11 mouse cellular contexts compared by ENCODE assay signal in the genomic region with DNA sequence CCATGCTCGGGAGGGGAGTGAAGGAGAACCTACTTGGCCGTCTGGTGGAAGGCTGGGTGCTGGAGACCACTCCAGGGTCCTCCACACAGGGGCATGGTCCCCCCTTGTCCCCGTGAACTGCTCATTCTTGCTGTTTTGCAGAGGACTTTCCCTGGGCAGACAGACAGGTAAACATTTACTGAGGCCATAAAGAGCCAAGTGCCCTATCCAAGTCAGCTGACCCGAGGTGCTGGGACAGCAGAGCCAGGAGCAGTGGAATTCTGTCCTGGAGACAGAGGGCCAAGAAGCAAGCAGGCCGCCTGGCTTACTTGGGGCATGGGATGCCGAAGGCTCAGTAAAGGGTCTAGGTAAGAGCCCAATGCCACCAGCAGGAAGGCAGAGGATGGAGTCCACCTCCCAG. TPM values are rescaled to one million over a fixed set of nuclear protein-coding genes. Genes with fewer than 3 reads are reported as not detected.
DNase-seq lines count a peak whose midpoint lies in the region; ATAC-seq and TF ChIP-seq lines count a peak whose summit lies in the region.
"Had no signal": no experiment of that assay in that cellular context is flagged by ENCODE, and none has a peak within 500 bp of the region (broad histone marks: within the 10 kb centered on the region; RNA-seq: fewer than 3 reads in every experiment).

No protein-coding gene starts in this region.

- no peak overlapping the region for H3K4me2 ChIP-seq in intestine, embryonic 15.5 days (replicated peaks)
- no peak overlapping the region for H3K4me2 ChIP-seq in intestine, postnatal 0 days (replicated peaks; ENCODE audit: low read depth)
- H3K4me2 ChIP-seq in heart, embryonic 15.5 days = no peak overlapping the region
- H3K4me2 ChIP-seq in kidney, embryonic 14.5 days (replicated peaks; ENCODE audit: low read depth, low read length) = no peak overlapping the region
- no peak overlapping the region for H3K4me2 ChIP-seq in lung, postnatal 0 days (replicated peaks; ENCODE audit: low read depth, low read length)
- H3K4me2 ChIP-seq: midbrain, embryonic 12.5 days; neural tube, embryonic 12.5 days had no signal

- H3K36me3 ChIP-seq in intestine, embryonic 15.5 days = no peaks in the 10 kb centered on the region
- H3K36me3 ChIP-seq in intestine, postnatal 0 days (ENCODE audit: control insufficient read depth, insufficient read depth) = no peaks in the 10 kb centered on the region
- no peaks in the 10 kb centered on the region for H3K36me3 ChIP-seq in heart, embryonic 15.5 days
- no peaks in the 10 kb centered on the region for H3K36me3 ChIP-seq in kidney, embryonic 14.5 days (ENCODE audit: control insufficient read depth, insufficient read depth, low read length)
- H3K36me3 ChIP-seq in lung, postnatal 0 days (ENCODE audit: insufficient read depth, low read length) = no peaks in the 10 kb centered on the region
- H3K36me3 ChIP-seq: midbrain, embryonic 12.5 days; neural tube, embryonic 12.5 days had no signal

- no peak for DNase-seq in lung, postnatal 0 days (ENCODE audit: low spot score)
- DNase-seq in right cerebral cortex, postnatal 36 days (ENCODE audit: low spot score in 2 of 2) = no peak
- DNase-seq in embryo, embryonic 10.5 days (ENCODE audit: low spot score) = no peak
- DNase-seq: cerebellum, postnatal 10 days; forebrain, postnatal 0 days had no signal

- no peak overlapping the region for H3K9ac ChIP-seq in intestine, embryonic 15.5 days
- no peak overlapping the region for H3K9ac ChIP-seq in intestine, postnatal 0 days (ENCODE audit: low read depth, low read length)
- H3K9ac ChIP-seq in heart, embryonic 15.5 days = no peak overlapping the region
- H3K9ac ChIP-seq in kidney, embryonic 14.5 days (ENCODE audit: low read depth, low read length) = no peak overlapping the region
- no peak overlapping the region for H3K9ac ChIP-seq in lung, postnatal 0 days (replicated peaks; ENCODE audit: low read depth)
- H3K9ac ChIP-seq: forebrain, postnatal 0 days; midbrain, embryonic 12.5 days; neural tube, embryonic 12.5 days had no signal

- no peak for TF ChIP-seq EP300 in lung, postnatal 0 days (IDR thresholded peaks at IDR 0.05)

- H3K9me3 ChIP-seq in intestine, embryonic 15.5 days = no peaks in the 10 kb centered on the region
- H3K9me3 ChIP-seq in intestine, postnatal 0 days (ENCODE audit: control insufficient read depth) = no peaks in the 10 kb centered on the region
- no peaks in the 10 kb centered on the region for H3K9me3 ChIP-seq in heart, embryonic 15.5 days (replicated peaks)
- H3K9me3 ChIP-seq in kidney, embryonic 14.5 days (ENCODE audit: control insufficient read depth, low read length) = no peaks in the 10 kb centered on the region
- no peaks in the 10 kb centered on the region for H3K9me3 ChIP-seq in lung, postnatal 0 days (ENCODE audit: low read length)
- H3K9me3 ChIP-seq: midbrain, embryonic 12.5 days; neural tube, embryonic 12.5 days had no signal

- peaks cover 25% of the 10 kb centered on the region for H3K27me3 ChIP-seq in intestine, embryonic 15.5 days (replicated peaks)
- H3K27me3 ChIP-seq in intestine, postnatal 0 days (replicated peaks; ENCODE audit: control insufficient read depth, insufficient read depth, low read length) = peaks cover 19% of the 10 kb centered on the region; the same call in 1 of the 2 replicates
- H3K27me3 ChIP-seq in heart, embryonic 15.5 days = no peaks in the 10 kb centered on the region
- peaks cover 25% of the 10 kb centered on the region for H3K27me3 ChIP-seq in kidney, embryonic 14.5 days (ENCODE audit: control insufficient read depth, insufficient read depth, low read length)
- H3K27me3 ChIP-seq in lung, postnatal 0 days (replicated peaks; ENCODE audit: insufficient read depth, low read length) = 0 out of 2 replicates have a peak, but pooled peaks cover 4% of the 10 kb centered on the region

- ATAC-seq in intestine, embryonic 15.5 days = no peak
- ATAC-seq in intestine, postnatal 0 days = no peak
- ATAC-seq in heart, embryonic 15.5 days (replicated peaks; ENCODE audit: insufficient number of reproducible peaks, insufficient read depth, low FRiP score, low read depth) = no peak
- no peak for ATAC-seq in kidney, embryonic 14.5 days (ENCODE audit: low FRiP score, low TSS enrichment)
- no peak for ATAC-seq in lung, postnatal 0 days
- ATAC-seq: forebrain, postnatal 0 days had no signal

- WGBS in intestine, embryonic 15.5 days = 49% methylated on average over 6 of the region's 6 CpGs
- 52% methylated on average over 6 of the region's 6 CpGs for WGBS in intestine, postnatal 0 days
- 68% methylated on average over 6 of the region's 6 CpGs for WGBS in heart, embryonic 15.5 days
- WGBS in kidney, embryonic 14.5 days = 59% methylated on average over 6 of the region's 6 CpGs
- 40% methylated on average over 6 of the region's 6 CpGs for WGBS in lung, postnatal 0 days

- H3K4me3 ChIP-seq in intestine, embryonic 15.5 days (replicated peaks) = no peak overlapping the region
- no peak overlapping the region for H3K4me3 ChIP-seq in intestine, postnatal 0 days (ENCODE audit: low read depth, low read length)
- no peak overlapping the region for H3K4me3 ChIP-seq in heart, embryonic 15.5 days
- no peak overlapping the region for H3K4me3 ChIP-seq in kidney, embryonic 14.5 days (ENCODE audit: low read length)
- no peak overlapping the region for H3K4me3 ChIP-seq in lung, postnatal 0 days (ENCODE audit: low read depth, low read length)
- H3K4me3 ChIP-seq: midbrain, embryonic 12.5 days; neural tube, embryonic 12.5 days had no signal

- TF ChIP-seq CTCF in intestine, postnatal 0 days (IDR thresholded peaks at IDR 0.05; ENCODE audit: low read depth) = no peak
- TF ChIP-seq CTCF in lung, postnatal 0 days (IDR thresholded peaks at IDR 0.05) = no peak

- peaks cover 22% of the 10 kb centered on the region for H3K4me1 ChIP-seq in intestine, embryonic 15.5 days (replicated peaks)
- H3K4me1 ChIP-seq in intestine, postnatal 0 days (replicated peaks; ENCODE audit: control insufficient read depth, insufficient read depth, low read length) = 0 out of 2 replicates have a peak, but pooled peaks cover 2% of the 10 kb centered on the region
- H3K4me1 ChIP-seq in heart, embryonic 15.5 days (replicated peaks) = peaks cover 64% of the 10 kb centered on the region
- H3K4me1 ChIP-seq in kidney, embryonic 14.5 days (ENCODE audit: control insufficient read depth, insufficient read depth, low read length) = peaks cover 25% of the 10 kb centered on the region
- peaks cover 29% of the 10 kb centered on the region for H3K4me1 ChIP-seq in lung, postnatal 0 days (ENCODE audit: insufficient read depth, low read depth, low read length)

- 0 out of 2 replicates have a peak overlapping the region, but pooled peaks have one; percentile 13 for H3K27ac ChIP-seq in intestine, embryonic 15.5 days
- no peak overlapping the region; the same call in 1 of the 2 replicates for H3K27ac ChIP-seq in intestine, postnatal 0 days (ENCODE audit: low read depth, low read length)
- H3K27ac ChIP-seq in heart, embryonic 15.5 days = peak overlapping the region; percentile 63
- H3K27ac ChIP-seq in kidney, embryonic 14.5 days (ENCODE audit: low read depth, low read length) = peak overlapping the region; percentile 51; the same call in 1 of the 2 replicates
- peak overlapping the region; percentile 85 for H3K27ac ChIP-seq in lung, postnatal 0 days (ENCODE audit: low read length)
- H3K27ac ChIP-seq: midbrain, embryonic 12.5 days; neural tube, embryonic 12.5 days had no signal

RNA-seq across cellular contexts. Expression of a gene that starts 4.0 kb away (rescaled TPM):
- 4.3 and 5.6 TPM in 2 replicates for polyA plus RNA-seq in intestine, embryonic 15.5 days (2015; fragmentation: Nextera tagmentation; extraction: Ambion mirVana)
- polyA plus RNA-seq in intestine, postnatal 0 days (2015; fragmentation: Nextera tagmentation; extraction: Ambion mirVana) = 4.6 TPM in 2 replicates
- polyA plus RNA-seq in heart, embryonic 15.5 days (2015; fragmentation: Nextera tagmentation; extraction: Ambion mirVana) = 24.0 and 24.5 TPM in 2 replicates
- polyA plus RNA-seq in kidney, embryonic 14.5 days (2014; fragmentation: Nextera tagmentation; extraction: Ambion mirVana) = 12.3 and 12.6 TPM in 2 replicates
- 33.8 and 34.6 TPM in 2 replicates for polyA plus RNA-seq in lung, postnatal 0 days (2015; fragmentation: Nextera tagmentation; extraction: Ambion mirVana)

RNA-seq across cellular contexts. Expression of a gene that starts 20.0 kb away (rescaled TPM):
- 17.1 and 18.4 TPM in 2 replicates for polyA plus RNA-seq in intestine, embryonic 15.5 days (2015; fragmentation: Nextera tagmentation; extraction: Ambion mirVana)
- 6.0 and 7.1 TPM in 2 replicates for polyA plus RNA-seq in intestine, postnatal 0 days (2015; fragmentation: Nextera tagmentation; extraction: Ambion mirVana)
- 22.9 and 23.4 TPM in 2 replicates for polyA plus RNA-seq in heart, embryonic 15.5 days (2015; fragmentation: Nextera tagmentation; extraction: Ambion mirVana)
- 14.8 and 19.8 TPM in 2 replicates for polyA plus RNA-seq in kidney, embryonic 14.5 days (2014; fragmentation: Nextera tagmentation; extraction: Ambion mirVana)
- 13.8 and 13.9 TPM in 2 replicates for polyA plus RNA-seq in lung, postnatal 0 days (2015; fragmentation: Nextera tagmentation; extraction: Ambion mirVana)

RNA-seq across cellular contexts. Expression of a gene that starts 32.7 kb away (rescaled TPM):
- 98.0 and 120 TPM in 2 replicates for polyA plus RNA-seq in intestine, embryonic 15.5 days (2015; fragmentation: Nextera tagmentation; extraction: Ambion mirVana)
- 105 and 118 TPM in 2 replicates for polyA plus RNA-seq in intestine, postnatal 0 days (2015; fragmentation: Nextera tagmentation; extraction: Ambion mirVana)
- polyA plus RNA-seq in heart, embryonic 15.5 days (2015; fragmentation: Nextera tagmentation; extraction: Ambion mirVana) = 149 and 164 TPM in 2 replicates
- 57.8 and 60.7 TPM in 2 replicates for polyA plus RNA-seq in kidney, embryonic 14.5 days (2014; fragmentation: Nextera tagmentation; extraction: Ambion mirVana)
- 343 and 439 TPM in 2 replicates for polyA plus RNA-seq in lung, postnatal 0 days (2015; fragmentation: Nextera tagmentation; extraction: Ambion mirVana)

RNA-seq across cellular contexts. Expression of a gene that starts 32.9 kb away (rescaled TPM):
- 31.4 TPM in 2 replicates for polyA plus RNA-seq in intestine, embryonic 15.5 days (2015; fragmentation: Nextera tagmentation; extraction: Ambion mirVana)
- polyA plus RNA-seq in intestine, postnatal 0 days (2015; fragmentation: Nextera tagmentation; extraction: Ambion mirVana) = 15.9 and 16.8 TPM in 2 replicates
- polyA plus RNA-seq in heart, embryonic 15.5 days (2015; fragmentation: Nextera tagmentation; extraction: Ambion mirVana) = 25.8 and 30.5 TPM in 2 replicates
- 29.3 and 43.7 TPM in 2 replicates for polyA plus RNA-seq in kidney, embryonic 14.5 days (2014; fragmentation: Nextera tagmentation; extraction: Ambion mirVana)
- 22.8 and 24.7 TPM in 2 replicates for polyA plus RNA-seq in lung, postnatal 0 days (2015; fragmentation: Nextera tagmentation; extraction: Ambion mirVana)
